Mouse (Mus musculus): ENCODE data around the gene Sergef. TPM values are rescaled to one million over a fixed set of nuclear protein-coding genes. Genes with fewer than 3 reads are reported as not detected.

Gene Sergef
- total and polyA plus RNA-seq, 2 experiments, result 4.9 to 7.5 TPM

GRCm38 (mm10) chr7:46607428-46608055 lies 32.1 kb downstream of the Sergef start:
- no peak overlapping the region for H3K9ac ChIP-seq (ENCODE audit: low read depth, low read length)
- no peaks in the 10 kb centered on the region for H3K36me3 ChIP-seq (ENCODE audit: control insufficient read depth, insufficient read depth, low read length)
- 59% methylated on average over 11 of the region's 11 CpGs for WGBS
- no peaks in the 10 kb centered on the region for H3K27me3 ChIP-seq (ENCODE audit: control insufficient read depth, insufficient read depth, low read length)
- peak; percentile 41 for DNase-seq (ENCODE audit: extremely low read depth, low read depth, low spot score)
- no peak overlapping the region for H3K4me3 ChIP-seq (ENCODE audit: insufficient read depth, low read depth, low read length)
- no peaks in the 10 kb centered on the region for H3K4me1 ChIP-seq (ENCODE audit: control insufficient read depth, insufficient read depth, low read length)
- no peaks in the 10 kb centered on the region for H3K79me2 ChIP-seq (ENCODE audit: control insufficient read depth, insufficient read depth, low read length)
- H3K27ac ChIP-seq (replicated peaks; ENCODE audit: insufficient read depth, low read depth, low read length), result no peak overlapping the region
- no peak for TF ChIP-seq POLR2A (IDR thresholded peaks at IDR 0.05; ENCODE audit: extremely low read depth, insufficient read depth, low read length)
- TF ChIP-seq CTCF (IDR thresholded peaks at IDR 0.05; ENCODE audit: low read depth, low read length), result peak; percentile 77

GRCm38 (mm10) chr7:46607031-46607426 lies 32.6 kb downstream of the Sergef start:
- WGBS, result 62% methylated on average over 8 of the region's 8 CpGs
- Histone ChIP-seq H3K27me3 (ENCODE audit: control insufficient read depth, insufficient read depth, low read length) (no peaks in the 10 kb centered on the region), H3K27ac (replicated peaks; ENCODE audit: insufficient read depth, low read depth, low read length) (no peak overlapping the region), H3K79me2 (ENCODE audit: control insufficient read depth, insufficient read depth, low read length) (no peaks in the 10 kb centered on the region), H3K4me1 (ENCODE audit: control insufficient read depth, insufficient read depth, low read length) (no peaks in the 10 kb centered on the region), H3K36me3 (ENCODE audit: control insufficient read depth, insufficient read depth, low read length) (no peaks in the 10 kb centered on the region), H3K4me3 (ENCODE audit: insufficient read depth, low read depth, low read length) (no peak overlapping the region), H3K9ac (ENCODE audit: low read depth, low read length) (no peak overlapping the region)
- no peak for TF ChIP-seq CTCF (IDR thresholded peaks at IDR 0.05; ENCODE audit: low read depth, low read length)
- TF ChIP-seq POLR2A (IDR thresholded peaks at IDR 0.05; ENCODE audit: extremely low read depth, insufficient read depth, low read length), result no peak
- no peak for DNase-seq (ENCODE audit: extremely low read depth, low read depth, low spot score)

GRCm38 (mm10) chr7:46606391-46607030 lies 33.1 kb downstream of the Sergef start:
- no peaks in the 10 kb centered on the region for H3K4me1 ChIP-seq (ENCODE audit: control insufficient read depth, insufficient read depth, low read length)
- no peaks in the 10 kb centered on the region for H3K27me3 ChIP-seq (ENCODE audit: control insufficient read depth, insufficient read depth, low read length)
- peak; percentile 53 for DNase-seq (ENCODE audit: extremely low read depth, low read depth, low spot score)
- H3K36me3 ChIP-seq (ENCODE audit: control insufficient read depth, insufficient read depth, low read length), result no peaks in the 10 kb centered on the region
- H3K4me3 ChIP-seq (ENCODE audit: insufficient read depth, low read depth, low read length), result no peak overlapping the region
- H3K79me2 ChIP-seq (ENCODE audit: control insufficient read depth, insufficient read depth, low read length), result no peaks in the 10 kb centered on the region
- peak; percentile 97 for TF ChIP-seq CTCF (IDR thresholded peaks at IDR 0.05; ENCODE audit: low read depth, low read length)
- no peak for TF ChIP-seq POLR2A (IDR thresholded peaks at IDR 0.05; ENCODE audit: extremely low read depth, insufficient read depth, low read length)
- WGBS, result 63% methylated on average over 7 of the region's 7 CpGs
- H3K27ac ChIP-seq (replicated peaks; ENCODE audit: insufficient read depth, low read depth, low read length), result no peak overlapping the region
- H3K9ac ChIP-seq (ENCODE audit: low read depth, low read length), result no peak overlapping the region

GRCm38 (mm10) chr7:46603051-46603450 lies 36.6 kb downstream of the Sergef start:
- no peak for DNase-seq (ENCODE audit: extremely low read depth, low read depth, low spot score)
- Histone ChIP-seq H3K4me3 (ENCODE audit: insufficient read depth, low read depth, low read length) (no peak overlapping the region), H3K27me3 (ENCODE audit: control insufficient read depth, insufficient read depth, low read length) (no peaks in the 10 kb centered on the region), H3K79me2 (ENCODE audit: control insufficient read depth, insufficient read depth, low read length) (no peaks in the 10 kb centered on the region), H3K4me1 (ENCODE audit: control insufficient read depth, insufficient read depth, low read length) (no peaks in the 10 kb centered on the region), H3K27ac (replicated peaks; ENCODE audit: insufficient read depth, low read depth, low read length) (no peak overlapping the region), H3K36me3 (ENCODE audit: control insufficient read depth, insufficient read depth, low read length) (no peaks in the 10 kb centered on the region), H3K9ac (ENCODE audit: low read depth, low read length) (no peak overlapping the region)
- 85% methylated on average over 7 of the region's 7 CpGs for WGBS
- TF ChIP-seq POLR2A (IDR thresholded peaks at IDR 0.05; ENCODE audit: extremely low read depth, insufficient read depth, low read length) (no peak), CTCF (IDR thresholded peaks at IDR 0.05; ENCODE audit: low read depth, low read length) (no peak)

GRCm38 (mm10) chr7:46602079-46602478 lies 37.5 kb downstream of the Sergef start:
- WGBS, result 87% methylated on average over 4 of the region's 4 CpGs
- Histone ChIP-seq H3K4me1 (ENCODE audit: control insufficient read depth, insufficient read depth, low read length) (no peaks in the 10 kb centered on the region), H3K4me3 (ENCODE audit: insufficient read depth, low read depth, low read length) (no peak overlapping the region), H3K27me3 (ENCODE audit: control insufficient read depth, insufficient read depth, low read length) (no peaks in the 10 kb centered on the region), H3K79me2 (ENCODE audit: control insufficient read depth, insufficient read depth, low read length) (no peaks in the 10 kb centered on the region), H3K9ac (ENCODE audit: low read depth, low read length) (no peak overlapping the region), H3K36me3 (ENCODE audit: control insufficient read depth, insufficient read depth, low read length) (no peaks in the 10 kb centered on the region), H3K27ac (replicated peaks; ENCODE audit: insufficient read depth, low read depth, low read length) (no peak overlapping the region)
- DNase-seq (ENCODE audit: extremely low read depth, low read depth, low spot score), result no peak
- TF ChIP-seq POLR2A (IDR thresholded peaks at IDR 0.05; ENCODE audit: extremely low read depth, insufficient read depth, low read length), result no peak
- no peak for TF ChIP-seq CTCF (IDR thresholded peaks at IDR 0.05; ENCODE audit: low read depth, low read length)

DNA sequence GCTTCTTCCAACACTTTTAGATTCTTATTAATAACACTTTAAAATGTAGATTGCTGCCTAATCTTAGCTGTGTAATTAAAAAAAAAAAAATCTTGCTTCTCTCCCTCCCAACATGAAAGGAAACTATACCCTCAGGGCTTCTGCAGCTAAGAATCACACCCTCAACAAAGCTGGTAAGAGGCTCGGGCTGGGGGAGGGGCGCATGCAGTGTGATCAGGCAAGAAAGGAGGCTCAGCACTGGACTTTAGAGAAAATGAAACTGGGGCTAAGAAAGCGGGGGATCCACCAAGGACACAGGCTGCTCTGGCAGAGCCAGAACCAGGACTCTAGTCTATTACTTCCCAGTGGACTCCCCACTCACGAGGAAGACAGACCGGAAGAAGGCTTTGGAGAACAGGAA lies 38.5 kb downstream of the Sergef start:
- Histone ChIP-seq H3K27ac (replicated peaks; ENCODE audit: insufficient read depth, low read depth, low read length) (no peak overlapping the region), H3K27me3 (ENCODE audit: control insufficient read depth, insufficient read depth, low read length) (no peaks in the 10 kb centered on the region), H3K36me3 (ENCODE audit: control insufficient read depth, insufficient read depth, low read length) (no peaks in the 10 kb centered on the region), H3K79me2 (ENCODE audit: control insufficient read depth, insufficient read depth, low read length) (no peaks in the 10 kb centered on the region), H3K9ac (ENCODE audit: low read depth, low read length) (no peak overlapping the region), H3K4me3 (ENCODE audit: insufficient read depth, low read depth, low read length) (no peak overlapping the region), H3K4me1 (ENCODE audit: control insufficient read depth, insufficient read depth, low read length) (no peaks in the 10 kb centered on the region)
- TF ChIP-seq POLR2A (IDR thresholded peaks at IDR 0.05; ENCODE audit: extremely low read depth, insufficient read depth, low read length), result no peak
- TF ChIP-seq CTCF (IDR thresholded peaks at IDR 0.05; ENCODE audit: low read depth, low read length), result no peak
- DNase-seq (ENCODE audit: extremely low read depth, low read depth, low spot score), result no peak
- WGBS, result 78% methylated on average over 5 of the region's 5 CpGs

All from liver, adult 2 months (tissue).